Mouse (Mus musculus) MEL (cell line): ENCODE data around the gene Ap2b1. TPM values are rescaled to one million over a fixed set of nuclear protein-coding genes. Genes with fewer than 3 reads are reported as not detected.
"Not testable (repeated sequence)": the region's sequence is repeated elsewhere in the genome, so short reads cannot be mapped to it uniquely, and the experiment has no call there.

Experiments
- DNase-seq: peaks from one replicate; pipeline ENCODE4 v3.0.0; 2011; ENCODE audit warnings: low read depth, low spot score
- H3K27ac ChIP-seq: 2 replicates; pipeline ENCODE4 v1.5.1; 2012; ENCODE audit warnings: low read depth, mild to moderate bottlenecking, control low read depth, low read length, moderate library complexity; ENCODE audit not compliant: control insufficient read depth
- H3K27me3 ChIP-seq, 2 experiments: fragments of 150-350 bp in 1 of 2; sonication (generic) in 1 of 2; 2 replicates each; pipeline ENCODE4 v1.6.1; 2012; ENCODE audit warnings: low read length in 2 of 2, mild to moderate bottlenecking in 2 of 2, improper control_type of control experiment in 1 of 2, moderate library complexity in 1 of 2; ENCODE audit not compliant: insufficient read depth in 2 of 2, control insufficient read depth in 1 of 2
- H3K36me3 ChIP-seq, 2 experiments: 2 replicates each; pipeline ENCODE4 v1.6.1; 2012 to 2014; ENCODE audit warnings: low read length in 2 of 2, improper control_type of control experiment in 1 of 2, inconsistent platforms in 1 of 2, mild to moderate bottlenecking in 1 of 2; ENCODE audit not compliant: insufficient read depth in 2 of 2, control insufficient read depth in 1 of 2
- H3K4me1 ChIP-seq, 2 experiments: fragments of 150-350 bp in 1 of 2; sonication (generic) in 1 of 2; 2 replicates each; pipeline ENCODE4 v1.6.1; 2012; ENCODE audit warnings: low read length in 2 of 2, improper control_type of control experiment in 1 of 2, mild to moderate bottlenecking in 1 of 2; ENCODE audit not compliant: insufficient read depth in 2 of 2, control insufficient read depth in 1 of 2
- H3K4me3 ChIP-seq, 2 experiments: fragments of 150-350 bp in 1 of 2; sonication (generic) in 1 of 2; 2 replicates each; pipeline ENCODE4 v1.5.1; 2012; ENCODE audit warnings: low read depth in 2 of 2, low read length in 2 of 2, mild to moderate bottlenecking in 2 of 2, moderate library complexity in 2 of 2, control low read depth in 1 of 2, improper control_type of control experiment in 1 of 2; ENCODE audit not compliant: control insufficient read depth in 1 of 2, insufficient read depth in 1 of 2
- H3K79me2 ChIP-seq: 2 replicates; pipeline ENCODE4 v1.6.1; 2012; ENCODE audit warnings: mild to moderate bottlenecking, low read length, moderate library complexity; ENCODE audit not compliant: control insufficient read depth, poor library complexity, insufficient read depth
- H3K9ac ChIP-seq: 2 replicates; pipeline ENCODE4 v1.6.1; 2012; ENCODE audit warnings: low read depth, mild to moderate bottlenecking, control low read depth, low read length, moderate library complexity; ENCODE audit not compliant: control insufficient read depth, poor library complexity, severe bottlenecking
- H3K9me3 ChIP-seq: fragments of 150-350 bp; sonication (generic); replicated peaks from 2 replicates; pipeline ENCODE4 v1.6.1; 2012; ENCODE audit warnings: mild to moderate bottlenecking, low read length, improper control_type of control experiment, moderate library complexity; ENCODE audit not compliant: insufficient read depth
- CHD1 ChIP-seq: IDR thresholded peaks from 2 replicates; pipeline ENCODE4 v1.6.1; 2012; ENCODE audit warnings: low read depth, mild to moderate bottlenecking, inconsistent platforms, low read length, improper control_type of control experiment
- CTCF ChIP-seq, 3 experiments: IDR thresholded peaks in 2 of 3; conservative IDR thresholded peaks in 1 of 3; 2 replicates each; pipeline ENCODE4 v1.5.1; 2011 to 2012; ENCODE audit warnings: low read length in 3 of 3, low read depth in 2 of 3, mild to moderate bottlenecking in 2 of 3, improper control_type of control experiment in 1 of 3, inconsistent platforms in 1 of 3, mixed read lengths in 1 of 3, moderate library complexity in 1 of 3; ENCODE audit not compliant: control insufficient read depth in 1 of 3, insufficient read depth in 1 of 3, poor library complexity in 1 of 3, severe bottlenecking in 1 of 3
- EP300 ChIP-seq, 2 experiments: IDR thresholded peaks; 2 replicates each; pipeline ENCODE4 v1.6.1; 2011; ENCODE audit warnings: improper control_type of control experiment in 2 of 2, low read length in 2 of 2, low read depth in 1 of 2, mild to moderate bottlenecking in 1 of 2
- GATA1 ChIP-seq: IDR thresholded peaks from 2 replicates; pipeline ENCODE4 v1.6.1; 2011; ENCODE audit warnings: low read depth, low read length, improper control_type of control experiment
- HCFC1 ChIP-seq: IDR thresholded peaks from 2 replicates; pipeline ENCODE4 v1.6.1; 2012; ENCODE audit warnings: low read depth, mild to moderate bottlenecking, inconsistent platforms, low read length, improper control_type of control experiment, moderate library complexity
- KAT2A ChIP-seq: conservative IDR thresholded peaks from 2 replicates; pipeline ENCODE4 v1.6.1; 2012; ENCODE audit warnings: low read depth, low read length, improper control_type of control experiment, inconsistent platforms
- MAX ChIP-seq: IDR thresholded peaks from 2 replicates; pipeline ENCODE4 v1.6.1; 2011; ENCODE audit warnings: low read length, improper control_type of control experiment
- MEF2A ChIP-seq: IDR thresholded peaks from 2 replicates; pipeline ENCODE4 v1.6.1; 2014; ENCODE audit warnings: low read depth, mild to moderate bottlenecking, inconsistent platforms, low read length, improper control_type of control experiment; ENCODE audit not compliant: poor library complexity, insufficient replicate concordance, severe bottlenecking; ENCODE audit errors: extremely low read depth
- MXI1 ChIP-seq: IDR thresholded peaks from 2 replicates; pipeline ENCODE4 v1.6.1; 2011; ENCODE audit warnings: mild to moderate bottlenecking, low read depth, low read length, improper control_type of control experiment
- MYC ChIP-seq: IDR thresholded peaks from 2 replicates; pipeline ENCODE4 v1.6.1; 2011; ENCODE audit warnings: low read depth, mild to moderate bottlenecking, low read length, improper control_type of control experiment, moderate library complexity
- NELFE ChIP-seq: IDR thresholded peaks from 2 replicates; pipeline ENCODE4 v1.6.1; 2011; ENCODE audit warnings: low read depth, low read length, improper control_type of control experiment
- POLR2A ChIP-seq, 2 experiments: IDR thresholded peaks; 2 replicates each; pipeline ENCODE4 v1.6.1; 2011 to 2012; ENCODE audit warnings: low read length in 2 of 2, mild to moderate bottlenecking in 2 of 2, control low read depth in 1 of 2, improper control_type of control experiment in 1 of 2, low read depth in 1 of 2, moderate library complexity in 1 of 2; ENCODE audit not compliant: control insufficient read depth in 1 of 2, insufficient read depth in 1 of 2, poor library complexity in 1 of 2
- POLR2AphosphoS2 ChIP-seq: IDR thresholded peaks from 2 replicates; pipeline ENCODE4 v1.6.1; 2011; ENCODE audit warnings: low read length, improper control_type of control experiment
- POLR2AphosphoS5 ChIP-seq: IDR thresholded peaks from 2 replicates; pipeline ENCODE4 v1.6.1; 2012; ENCODE audit warnings: low read depth, borderline replicate concordance, mild to moderate bottlenecking, inconsistent platforms, low read length, moderate library complexity, mixed read lengths
- RAD21 ChIP-seq: IDR thresholded peaks from 2 replicates; pipeline ENCODE4 v1.6.1; 2011; ENCODE audit warnings: mild to moderate bottlenecking, low read depth, low read length, improper control_type of control experiment
- RCOR1 ChIP-seq: IDR thresholded peaks from 2 replicates; pipeline ENCODE4 v1.6.1; 2012; ENCODE audit warnings: low read depth, mild to moderate bottlenecking, inconsistent platforms, low read length, improper control_type of control experiment
- SIN3A ChIP-seq: IDR thresholded peaks from 2 replicates; pipeline ENCODE4 v1.6.1; 2012; ENCODE audit warnings: low read length, improper control_type of control experiment, inconsistent platforms
- SMC3 ChIP-seq: IDR thresholded peaks from 2 replicates; pipeline ENCODE4 v1.6.1; 2011; ENCODE audit warnings: low read depth, low read length, improper control_type of control experiment
- TBP ChIP-seq: IDR thresholded peaks from 2 replicates; pipeline ENCODE4 v1.8.0; 2011; ENCODE audit warnings: low read depth, low read length, improper control_type of control experiment
- USF2 ChIP-seq, 2 experiments: IDR thresholded peaks; 2 replicates each; pipeline ENCODE4 v1.6.1; 2011 to 2012; ENCODE audit warnings: improper control_type of control experiment in 2 of 2, low read length in 2 of 2, borderline replicate concordance in 1 of 2, inconsistent platforms in 1 of 2, low read depth in 1 of 2, mild to moderate bottlenecking in 1 of 2; ENCODE audit not compliant: insufficient read depth in 1 of 2
- ZC3H11A ChIP-seq: IDR thresholded peaks from 2 replicates; pipeline ENCODE4 v1.6.1; 2012; ENCODE audit warnings: low read depth, mild to moderate bottlenecking, inconsistent platforms, low read length, improper control_type of control experiment
- ZMIZ1 ChIP-seq: IDR thresholded peaks from 2 replicates; pipeline ENCODE4 v1.6.1; 2012; ENCODE audit warnings: low read depth, mild to moderate bottlenecking, inconsistent platforms, low read length, improper control_type of control experiment, moderate library complexity
- ZNF384 ChIP-seq: IDR thresholded peaks from 2 replicates; pipeline ENCODE4 v1.6.1; 2012; ENCODE audit warnings: low read depth, mild to moderate bottlenecking, inconsistent platforms, low read length, improper control_type of control experiment
- polyA plus RNA-seq, 2 experiments: library from polyadenylated mRNA; stranded (reverse) in 1 of 2; unstranded in 1 of 2; fragments of >175 nt in 1 of 2; fragments of >200 nt in 1 of 2; gene quantifications; 2 replicates each; pipeline versions ENCODE4 v1.2.1 to v1.2.4; 2012; ENCODE audit warnings: low replicate concordance in 2 of 2, low read depth in 1 of 2; ENCODE audit not compliant: insufficient read length in 2 of 2, insufficient read depth in 1 of 2, missing spikeins in 1 of 2
- total RNA-seq: library from RNA; depleted of rRNA; stranded (reverse); fragments of 300-350 nt; gene quantifications from 2 replicates; pipeline ENCODE4 v1.2.3, GENCODE M21; 2012

The Ap2b1 gene
- total and polyA plus RNA-seq, 3 experiments, result 60.6 to 165 (median 68.9) TPM

GRCm38 (mm10) chr11:83326692-83327091, 27.9 kb downstream of the Ap2b1 start:
- H3K27ac ChIP-seq, H3K4me1 ChIP-seq, H3K27me3 ChIP-seq, H3K9me3 ChIP-seq, H3K79me2 ChIP-seq, H3K4me3 ChIP-seq, H3K9ac ChIP-seq: not testable (repeated sequence)
- TF ChIP-seq CTCF (IDR thresholded peaks at IDR 0.05 in 2 of 3, conservative IDR thresholded peaks at IDR 0.05 in 1 of 3; ENCODE audit: control insufficient read depth in 1 of 3, insufficient read depth in 1 of 3, low read depth in 2 of 3, low read length in 3 of 3, poor library complexity in 1 of 3, severe bottlenecking in 1 of 3), result peak in 1 of 3 experiments; percentile 48; a peak in 2 of 6 replicates
- 0 out of 2 replicates have a peak, but pooled peaks have one; percentile 40 for TF ChIP-seq MYC
- TF ChIP-seq SMC3, result 0 out of 2 replicates have a peak, but pooled peaks have one; percentile 10
- TF ChIP-seq ZNF384, result peak; percentile 67
- peaks cover 3 to 55% of the 10 kb centered on the region in 2 experiments for H3K36me3 ChIP-seq
- DNase-seq, result peak; percentile 43

GRCm38 (mm10) chr11:83327427-83327826, 28.6 kb downstream of the Ap2b1 start:
- no peaks in the 10 kb centered on the region for H3K27me3 ChIP-seq

GRCm38 (mm10) chr11:83335826-83336225, 37.0 kb downstream of the Ap2b1 start:
- Histone ChIP-seq H3K36me3 (peaks cover 0 to 38% of the 10 kb centered on the region in 2 experiments; a peak in 2 of 4 replicates), H3K4me1 (no peaks in the 10 kb centered on the region), H3K27me3 (no peaks in the 10 kb centered on the region), H3K27ac (no peak overlapping the region), H3K9me3 (no peaks in the 10 kb centered on the region), H3K4me3 (no peak overlapping the region), H3K9ac (no peak overlapping the region), H3K79me2 (no peaks in the 10 kb centered on the region)
- TF ChIP-seq MEF2A, result no peak
- no peak for TF ChIP-seq MXI1
- no peak for TF ChIP-seq GATA1
- TF ChIP-seq ZC3H11A, result no peak
- TF ChIP-seq RCOR1, result no peak
- TF ChIP-seq SIN3A, result no peak
- no peak for TF ChIP-seq MAX
- no peak for TF ChIP-seq CHD1
- no peak for TF ChIP-seq POLR2AphosphoS2
- TF ChIP-seq EP300 (IDR thresholded peaks at IDR 0.05; ENCODE audit: low read depth in 1 of 2, low read length in 2 of 2), result no peak
- TF ChIP-seq KAT2A, result no peak
- no peak for TF ChIP-seq CTCF (IDR thresholded peaks at IDR 0.05 in 2 of 3, conservative IDR thresholded peaks at IDR 0.05 in 1 of 3; ENCODE audit: control insufficient read depth in 1 of 3, insufficient read depth in 1 of 3, low read depth in 2 of 3, low read length in 3 of 3, poor library complexity in 1 of 3, severe bottlenecking in 1 of 3)
- TF ChIP-seq USF2 (IDR thresholded peaks at IDR 0.05; ENCODE audit: borderline replicate concordance in 1 of 2, insufficient read depth in 1 of 2, low read depth in 1 of 2, low read length in 2 of 2), result no peak
- TF ChIP-seq POLR2A (IDR thresholded peaks at IDR 0.05; ENCODE audit: control insufficient read depth in 1 of 2, insufficient read depth in 1 of 2, low read depth in 1 of 2, low read length in 2 of 2, poor library complexity in 1 of 2), result no peak
- TF ChIP-seq ZMIZ1, result no peak
- no peak for DNase-seq

More at GRCm38 (mm10) chr11:83327427-83327826, 28.6 kb downstream of the Ap2b1 start:
- Histone ChIP-seq H3K36me3 (peaks cover 0 to 51% of the 10 kb centered on the region in 2 experiments; a peak in 2 of 4 replicates), H3K4me1 (no peaks in the 10 kb centered on the region), H3K9me3 (no peaks in the 10 kb centered on the region)
- peak; percentile 86 for DNase-seq
- TF ChIP-seq TBP (no peak), USF2 (IDR thresholded peaks at IDR 0.05; ENCODE audit: borderline replicate concordance in 1 of 2, insufficient read depth in 1 of 2, low read depth in 1 of 2, low read length in 2 of 2) (no peak), GATA1 (no peak), SMC3 (peak; percentile 63), POLR2AphosphoS5 (no peak), CTCF (IDR thresholded peaks at IDR 0.05 in 2 of 3, conservative IDR thresholded peaks at IDR 0.05 in 1 of 3; ENCODE audit: control insufficient read depth in 1 of 3, insufficient read depth in 1 of 3, low read depth in 2 of 3, low read length in 3 of 3, poor library complexity in 1 of 3, severe bottlenecking in 1 of 3) (peak; percentile 65 to 89 (median 72)), RAD21 (peak; percentile 40), NELFE (no peak), HCFC1 (no peak)
- TF ChIP-seq, all 39 proteins: peak for 3
- H3K27ac ChIP-seq, result no peak overlapping the region
- H3K4me3 ChIP-seq, result no peak overlapping the region
- no peak overlapping the region for H3K9ac ChIP-seq
- no peaks in the 10 kb centered on the region for H3K79me2 ChIP-seq
